Mouse (Mus musculus) neural tube, embryonic 12.5 days (tissue): ENCODE measurements at regions not wholly inside any gene's neighbourhood (a gene's known extent, or its start where the extent isn't known, plus 50 kb on each side); places are given as distances from the start of the nearest gene placed in this dataset.

ENCODE experiments used
- ATAC-seq: fragments of 200-750 bp; cut with Nextera tagmentation; 2 replicates; pipeline ENCODE4 v1.8.0; 2017; ENCODE audit warnings: low read depth, mild to moderate bottlenecking, moderate TSS enrichment, moderate library complexity; ENCODE audit not compliant: low FRiP score
- H3K27ac ChIP-seq: fragments of 300-500 bp; sonication (generic); 2 replicates; pipeline ENCODE4 v1.5.1; 2016
- H3K27me3 ChIP-seq: fragments of 300-500 bp; sonication (generic); replicated peaks from 2 replicates; pipeline ENCODE4 v1.6.1; 2016; ENCODE audit warnings: mild to moderate bottlenecking
- H3K36me3 ChIP-seq: fragments of 300-500 bp; sonication (generic); 2 replicates; pipeline ENCODE4 v1.6.1; 2016; ENCODE audit warnings: mild to moderate bottlenecking
- H3K4me1 ChIP-seq: fragments of 300-500 bp; sonication (generic); 2 replicates; pipeline ENCODE4 v1.6.1; 2016
- H3K4me2 ChIP-seq: fragments of 300-500 bp; sonication (generic); replicated peaks from 2 replicates; pipeline ENCODE4 v1.6.1; 2016; ENCODE audit warnings: mild to moderate bottlenecking
- H3K4me3 ChIP-seq: fragments of 300-500 bp; sonication (generic); 2 replicates; pipeline ENCODE4 v1.5.1; 2016
- H3K9ac ChIP-seq: fragments of 300-500 bp; sonication (generic); 2 replicates; pipeline ENCODE4 v1.6.1; 2016; ENCODE audit warnings: mild to moderate bottlenecking
- H3K9me3 ChIP-seq: fragments of 300-500 bp; sonication (generic); 2 replicates; pipeline ENCODE4 v1.6.1; 2016; ENCODE audit warnings: mild to moderate bottlenecking
- WGBS: fragments of 180-500 bp; shearing (Covaris S2); methylation state at CpG from one replicate; pipeline ENCODE4 v1.1.7; 2016; 5-methylcytosine and 5-hydroxymethylcytosine counted together

DNA sequence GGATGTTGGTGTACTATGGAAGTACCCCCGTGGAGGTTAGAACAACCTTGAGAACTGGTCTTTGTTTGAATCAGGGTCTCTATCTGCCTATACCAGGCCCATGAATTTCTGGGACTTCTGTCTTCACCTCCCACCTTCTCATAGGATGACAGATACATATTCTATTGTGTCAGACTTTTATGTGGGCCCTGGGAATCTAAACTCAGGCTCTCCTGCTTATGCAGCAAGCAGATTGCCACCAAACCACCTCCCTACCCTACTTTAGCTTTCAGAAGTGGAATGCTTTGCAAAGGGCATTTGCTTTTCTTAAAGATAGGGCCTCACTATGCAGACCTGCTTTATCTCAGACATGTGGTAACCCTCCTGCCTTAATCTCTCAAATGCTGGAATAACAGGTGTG, 322.7 kb upstream of the Cxcr4 start:
- no peak for ATAC-seq
- WGBS = 87% methylated on average over 1 of the region's 1 CpGs
- H3K27ac ChIP-seq = no peak overlapping the region
- H3K4me1 ChIP-seq = peaks cover 2% of the 10 kb centered on the region; the same call in 1 of the 2 replicates
- H3K9ac ChIP-seq = no peak overlapping the region
- H3K27me3 ChIP-seq = no peaks in the 10 kb centered on the region
- no peaks in the 10 kb centered on the region for H3K36me3 ChIP-seq
- H3K4me3 ChIP-seq = no peak overlapping the region
- H3K4me2 ChIP-seq = no peak overlapping the region
- no peaks in the 10 kb centered on the region for H3K9me3 ChIP-seq

DNA sequence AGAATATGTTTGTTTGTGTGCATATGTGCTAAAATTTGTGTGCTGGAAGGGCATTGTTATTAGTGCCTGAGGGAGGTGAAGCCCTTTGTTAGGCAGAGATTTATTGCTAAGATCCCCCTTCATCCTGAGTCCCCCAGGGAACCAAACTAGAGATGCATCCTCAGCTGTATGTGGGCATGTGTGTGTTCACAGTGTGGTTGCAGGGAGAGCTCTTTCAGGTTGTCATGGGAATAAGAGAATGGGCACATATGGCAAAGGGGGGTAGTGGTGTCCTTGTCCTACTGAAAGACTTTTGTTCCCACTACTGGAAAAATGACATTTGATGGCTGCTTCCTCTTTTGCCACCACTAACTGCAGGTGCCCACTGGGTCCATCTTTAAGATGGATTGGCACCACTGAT, 320.4 kb upstream of the Cxcr4 start:
- ATAC-seq = peak; percentile 70
- Histone ChIP-seq H3K36me3 (no peaks in the 10 kb centered on the region), H3K4me1 (peaks cover 2% of the 10 kb centered on the region; the same call in 1 of the 2 replicates), H3K4me3 (no peak overlapping the region), H3K4me2 (no peak overlapping the region), H3K9me3 (no peaks in the 10 kb centered on the region), H3K27me3 (no peaks in the 10 kb centered on the region), H3K9ac (no peak overlapping the region), H3K27ac (no peak overlapping the region)

DNA sequence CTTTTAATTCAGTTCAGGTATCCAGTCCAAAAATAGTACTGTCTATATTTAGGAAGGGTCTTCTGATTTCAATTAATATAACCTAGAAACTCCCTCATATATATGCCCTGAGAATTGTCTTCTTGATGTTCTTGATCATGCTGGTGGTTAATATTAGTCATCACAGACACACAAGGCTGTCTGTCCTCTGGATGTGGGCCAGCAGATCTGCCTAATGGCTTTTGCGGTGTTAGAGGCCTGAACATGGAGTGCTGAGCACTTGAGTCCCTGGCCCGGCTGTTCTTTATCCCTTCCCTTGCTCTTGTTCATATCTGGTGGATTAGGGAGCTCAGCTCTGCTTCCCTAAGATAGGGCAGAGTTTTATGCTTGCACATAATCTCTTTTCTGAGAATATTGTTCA, 315.5 kb upstream of the Cxcr4 start:
- H3K9me3 ChIP-seq = no peaks in the 10 kb centered on the region
- H3K27ac ChIP-seq = no peak overlapping the region
- no peak overlapping the region for H3K4me2 ChIP-seq
- no peaks in the 10 kb centered on the region for H3K4me1 ChIP-seq
- no peak overlapping the region for H3K9ac ChIP-seq
- H3K27me3 ChIP-seq = no peaks in the 10 kb centered on the region
- 94% methylated on average over 2 of the region's 2 CpGs for WGBS
- H3K36me3 ChIP-seq = no peaks in the 10 kb centered on the region
- ATAC-seq = no peak
- no peak overlapping the region for H3K4me3 ChIP-seq

DNA sequence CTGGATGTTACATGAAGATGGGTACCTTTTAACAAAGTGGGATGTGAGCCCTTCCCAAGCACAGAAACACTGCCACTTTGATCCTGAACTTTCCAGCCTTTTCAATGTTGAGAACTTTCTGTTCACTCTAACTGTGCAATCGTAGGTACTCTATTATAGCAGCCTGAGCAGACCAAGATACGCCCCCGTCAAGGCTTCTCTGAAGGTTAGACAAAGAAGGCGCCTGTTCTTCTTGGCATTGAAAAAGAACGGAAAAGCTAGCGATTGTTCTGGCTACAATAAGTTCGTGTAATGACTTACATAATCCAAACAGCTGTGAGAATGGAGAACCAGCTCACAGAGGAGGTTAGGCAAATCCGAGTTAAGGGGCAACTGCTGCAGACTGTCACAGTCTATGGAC, 305.9 kb upstream of the Cxcr4 start:
- H3K4me3 ChIP-seq = no peak overlapping the region
- H3K9ac ChIP-seq = no peak overlapping the region
- H3K4me2 ChIP-seq = no peak overlapping the region
- H3K9me3 ChIP-seq = no peaks in the 10 kb centered on the region
- WGBS = 73% methylated on average over 8 of the region's 8 CpGs
- no peaks in the 10 kb centered on the region for H3K4me1 ChIP-seq
- no peaks in the 10 kb centered on the region for H3K27me3 ChIP-seq
- no peak for ATAC-seq
- no peaks in the 10 kb centered on the region for H3K36me3 ChIP-seq
- no peak overlapping the region for H3K27ac ChIP-seq

DNA sequence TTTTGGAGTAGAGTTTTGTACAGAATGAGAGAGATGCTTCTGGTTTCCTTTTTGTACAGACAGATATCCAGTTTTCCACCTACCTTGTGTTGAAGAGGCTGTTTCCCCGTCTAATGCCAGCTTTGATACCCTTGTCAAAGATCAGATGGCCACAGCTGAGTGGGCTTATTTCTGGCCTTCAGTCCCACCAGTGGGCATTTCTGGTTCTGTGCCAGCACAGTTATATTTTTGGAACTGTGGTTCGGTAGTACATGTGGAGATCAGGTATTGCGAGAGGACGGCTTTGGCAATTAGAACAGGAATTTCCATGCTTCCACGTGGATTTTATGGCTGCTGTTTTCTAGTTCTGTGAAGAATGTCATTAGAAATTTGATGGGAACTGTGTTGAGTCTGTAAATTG, 302.5 kb upstream of the Cxcr4 start:
- Histone ChIP-seq H3K27me3 (no peaks in the 10 kb centered on the region), H3K9me3 (no peaks in the 10 kb centered on the region), H3K9ac (no peak overlapping the region), H3K4me3 (no peak overlapping the region), H3K36me3 (no peaks in the 10 kb centered on the region), H3K4me1 (no peaks in the 10 kb centered on the region), H3K27ac (no peak overlapping the region), H3K4me2 (no peak overlapping the region)
- ATAC-seq = no peak
- 89% methylated on average over 5 of the region's 5 CpGs for WGBS

DNA sequence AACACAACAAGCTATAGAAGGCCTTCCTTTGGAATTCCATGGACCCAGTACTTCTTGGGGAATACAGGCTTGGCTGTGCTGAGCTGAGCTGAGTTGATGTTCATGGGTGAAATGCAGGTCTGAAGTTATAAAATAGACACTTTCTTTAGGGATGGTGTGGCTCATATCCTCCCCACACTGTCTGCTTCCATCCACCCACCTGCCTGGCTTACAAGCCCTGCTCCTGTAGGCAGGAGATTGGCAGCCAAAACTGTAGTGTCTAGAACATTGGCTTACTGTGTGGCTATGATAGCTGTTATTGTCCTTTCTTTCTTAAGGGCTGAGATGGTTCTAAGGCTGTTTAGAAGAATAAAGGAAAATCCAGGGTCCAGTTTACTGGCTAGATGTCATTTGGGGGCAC, 286.2 kb upstream of the Cxcr4 start:
- no peaks in the 10 kb centered on the region for H3K9me3 ChIP-seq
- no peak for ATAC-seq
- no peak overlapping the region for H3K9ac ChIP-seq
- no peaks in the 10 kb centered on the region for H3K36me3 ChIP-seq
- no peak overlapping the region for H3K4me3 ChIP-seq
- peaks cover 7% of the 10 kb centered on the region; the same call in 1 of the 2 replicates for H3K4me1 ChIP-seq
- H3K27ac ChIP-seq = no peak overlapping the region
- H3K4me2 ChIP-seq = no peak overlapping the region
- no peaks in the 10 kb centered on the region for H3K27me3 ChIP-seq

DNA sequence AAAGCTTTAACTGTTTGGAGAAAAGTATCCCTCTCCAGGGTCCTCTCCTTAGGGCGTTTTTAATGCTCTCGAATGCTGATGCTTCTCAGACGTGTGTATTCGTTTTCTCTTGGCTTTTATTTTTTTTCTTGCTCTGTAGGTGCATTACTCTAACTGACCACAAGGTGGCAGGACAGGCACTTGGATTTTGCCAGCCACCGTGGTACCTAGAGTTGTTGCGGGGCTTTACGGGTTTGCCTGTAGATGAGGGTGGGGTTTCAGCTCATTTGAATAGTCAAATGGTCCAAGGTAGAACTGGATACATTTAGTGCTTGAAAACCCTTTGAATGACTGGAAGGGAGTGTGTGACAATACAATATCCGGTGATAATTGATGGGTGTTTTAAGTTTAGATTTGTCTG, 283.2 kb upstream of the Cxcr4 start:
- Histone ChIP-seq H3K27me3 (no peaks in the 10 kb centered on the region), H3K9me3 (no peaks in the 10 kb centered on the region), H3K4me2 (no peak overlapping the region), H3K27ac (no peak overlapping the region), H3K4me1 (peaks cover 7% of the 10 kb centered on the region; the same call in 1 of the 2 replicates), H3K4me3 (no peak overlapping the region), H3K9ac (no peak overlapping the region), H3K36me3 (no peaks in the 10 kb centered on the region)
- 11% methylated on average over 8 of the region's 8 CpGs for WGBS
- ATAC-seq = peak; percentile 81; the same call in 1 of the 2 replicates

DNA sequence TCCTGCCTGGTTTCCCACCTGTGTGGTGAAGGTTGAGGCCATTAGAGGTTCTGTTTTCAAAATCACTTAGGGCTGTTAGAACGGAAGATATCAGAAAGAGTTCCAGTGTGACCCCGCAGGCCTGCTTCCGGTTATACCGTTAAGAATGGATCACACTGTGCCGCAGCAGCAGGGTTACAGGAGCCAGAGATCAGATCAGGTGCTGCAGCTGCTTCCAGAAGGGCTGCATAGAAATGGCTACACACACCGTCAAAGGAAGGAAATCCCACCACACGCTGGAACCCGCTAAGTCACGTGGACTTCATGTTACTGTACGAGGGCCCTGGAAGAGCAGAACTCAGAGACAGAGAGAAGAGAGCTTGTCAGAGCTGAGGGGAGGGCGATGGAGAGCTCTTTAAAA, 282.1 kb upstream of the Cxcr4 start:
- H3K36me3 ChIP-seq = no peaks in the 10 kb centered on the region
- H3K27me3 ChIP-seq = no peaks in the 10 kb centered on the region
- 88% methylated on average over 11 of the region's 11 CpGs for WGBS
- no peaks in the 10 kb centered on the region for H3K9me3 ChIP-seq
- H3K27ac ChIP-seq = no peak overlapping the region
- H3K4me2 ChIP-seq = no peak overlapping the region
- H3K4me1 ChIP-seq = peaks cover 7% of the 10 kb centered on the region; the same call in 1 of the 2 replicates
- H3K4me3 ChIP-seq = no peak overlapping the region
- no peak for ATAC-seq
- H3K9ac ChIP-seq = no peak overlapping the region

DNA sequence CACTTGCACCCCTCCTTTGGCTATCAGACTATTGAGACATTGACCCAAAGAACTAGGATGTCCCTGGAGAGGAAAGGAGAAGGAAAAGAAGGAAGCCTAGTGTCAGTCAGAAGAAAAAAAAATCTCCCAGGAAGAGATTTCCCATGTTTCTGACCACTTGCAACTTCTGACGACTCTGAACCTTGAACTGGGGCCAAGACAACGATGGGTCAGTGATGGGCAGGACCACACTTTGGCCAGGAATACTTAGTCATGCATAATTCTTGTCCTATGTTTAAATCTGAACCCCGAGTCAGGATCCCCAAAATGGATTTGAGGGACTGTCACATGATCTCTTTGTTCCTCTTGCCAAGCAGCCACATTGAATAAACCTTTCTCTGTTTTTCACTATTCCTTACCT, 276.7 kb upstream of the Cxcr4 start:
- ATAC-seq = no peak
- Histone ChIP-seq H3K4me3 (no peak overlapping the region), H3K9ac (no peak overlapping the region), H3K9me3 (no peaks in the 10 kb centered on the region), H3K36me3 (no peaks in the 10 kb centered on the region), H3K27ac (no peak overlapping the region), H3K4me1 (no peaks in the 10 kb centered on the region), H3K27me3 (no peaks in the 10 kb centered on the region), H3K4me2 (no peak overlapping the region)
- WGBS = 80% methylated on average over 3 of the region's 3 CpGs

DNA sequence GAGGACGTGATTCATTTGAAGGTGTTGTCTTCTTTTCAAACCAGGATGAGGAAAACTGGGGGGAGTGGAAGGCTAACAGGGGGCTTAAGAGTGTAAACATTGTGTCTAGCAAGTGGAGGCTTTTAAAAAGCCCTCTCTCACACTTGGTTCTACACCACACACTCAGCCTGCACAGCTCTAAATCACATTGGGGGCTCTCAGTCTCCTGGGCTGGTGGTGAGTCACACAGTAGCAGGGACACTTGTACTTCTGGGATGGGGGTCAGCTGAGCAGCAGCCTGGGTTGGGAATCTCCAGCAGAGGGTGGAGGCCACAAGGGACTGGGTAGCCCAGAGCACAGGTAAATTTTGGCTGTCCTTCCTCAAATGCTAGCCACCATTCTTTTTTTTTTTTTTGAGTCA, 268.4 kb upstream of the Cxcr4 start:
- Histone ChIP-seq H3K4me3 (no peak overlapping the region), H3K27me3 (no peaks in the 10 kb centered on the region), H3K4me1 (0 out of 2 replicates have a peak, but pooled peaks cover 10% of the 10 kb centered on the region), H3K36me3 (no peaks in the 10 kb centered on the region), H3K9ac (no peak overlapping the region), H3K9me3 (no peaks in the 10 kb centered on the region), H3K27ac (no peak overlapping the region), H3K4me2 (0 out of 2 replicates have a peak overlapping the region, but pooled peaks have one; percentile 7)
- WGBS = 19% methylated on average over 1 of the region's 1 CpGs
- peak; percentile 41; the same call in 1 of the 2 replicates for ATAC-seq

DNA sequence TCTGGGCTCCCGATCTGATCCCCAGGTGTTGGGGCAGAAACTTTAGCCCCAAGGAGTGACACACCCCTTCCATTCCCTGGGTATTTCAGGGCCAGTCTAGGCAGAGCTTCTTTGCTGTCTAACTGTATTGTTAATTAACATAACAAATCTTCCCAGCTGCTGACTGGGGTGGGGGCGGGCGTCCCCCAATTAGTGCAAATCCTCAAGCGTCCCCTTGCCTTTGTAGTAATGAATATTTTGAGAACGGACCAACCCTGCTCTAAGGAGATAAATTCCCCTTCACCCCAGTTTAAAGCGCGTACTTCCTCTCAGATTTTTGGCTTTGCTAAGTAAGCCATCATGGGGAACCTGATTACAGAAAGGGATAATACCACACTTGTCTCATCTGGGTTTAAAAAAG, 268.0 kb upstream of the Cxcr4 start:
- Histone ChIP-seq H3K4me2 (0 out of 2 replicates have a peak overlapping the region, but pooled peaks have one; percentile 7), H3K4me1 (0 out of 2 replicates have a peak, but pooled peaks cover 10% of the 10 kb centered on the region), H3K9ac (no peak overlapping the region), H3K4me3 (no peak overlapping the region), H3K36me3 (no peaks in the 10 kb centered on the region), H3K27ac (no peak overlapping the region), H3K27me3 (no peaks in the 10 kb centered on the region), H3K9me3 (no peaks in the 10 kb centered on the region)
- WGBS = 13% methylated on average over 7 of the region's 7 CpGs
- peak; percentile 69; the same call in 1 of the 2 replicates for ATAC-seq

DNA sequence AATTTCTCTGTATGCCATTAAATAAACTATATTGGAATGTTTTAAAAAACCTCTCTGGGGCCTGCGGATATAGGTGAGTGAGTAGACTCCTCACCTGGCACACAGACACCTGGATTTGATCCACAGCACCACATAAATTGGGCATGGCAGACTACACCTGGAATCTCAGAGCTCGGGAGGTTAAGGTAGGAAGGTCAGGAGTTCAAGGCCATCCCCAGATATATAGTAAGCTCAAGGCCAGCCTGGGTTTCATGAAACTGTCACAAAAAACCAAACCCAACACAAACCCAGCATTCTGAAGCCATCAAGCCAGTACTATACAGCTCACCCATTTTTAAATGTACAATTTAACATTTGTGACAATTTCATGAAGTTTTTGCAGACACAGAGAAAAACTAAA, 266.6 kb upstream of the Cxcr4 start:
- Histone ChIP-seq H3K36me3 (no peaks in the 10 kb centered on the region), H3K4me3 (no peak overlapping the region), H3K9me3 (no peaks in the 10 kb centered on the region), H3K4me1 (0 out of 2 replicates have a peak, but pooled peaks cover 10% of the 10 kb centered on the region), H3K9ac (no peak overlapping the region), H3K27me3 (no peaks in the 10 kb centered on the region), H3K27ac (no peak overlapping the region), H3K4me2 (no peak overlapping the region)
- 87% methylated on average over 2 of the region's 2 CpGs for WGBS
- ATAC-seq = no peak

DNA sequence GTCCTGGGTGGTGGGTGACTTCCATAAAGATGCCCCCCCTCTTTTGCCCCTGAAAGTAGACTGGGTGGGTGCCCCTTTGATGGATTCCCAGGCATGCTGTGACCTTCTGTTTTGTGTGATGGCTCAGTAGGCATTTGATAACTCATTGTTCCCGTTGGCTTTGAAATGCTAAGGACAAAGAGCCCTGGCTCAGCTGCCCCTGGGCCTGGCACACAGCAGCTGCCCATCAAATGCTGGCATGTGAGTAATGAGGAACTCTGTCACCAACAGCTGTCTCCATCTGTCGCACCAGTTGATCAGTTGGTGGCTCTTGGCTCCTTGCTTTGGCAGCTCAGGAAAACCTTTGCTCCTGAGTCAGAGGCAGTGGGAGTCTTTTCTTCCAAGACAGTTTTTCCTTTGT, 264.8 kb upstream of the Cxcr4 start:
- Histone ChIP-seq H3K4me3 (no peak overlapping the region), H3K4me2 (no peak overlapping the region), H3K27me3 (no peaks in the 10 kb centered on the region), H3K9me3 (no peaks in the 10 kb centered on the region), H3K9ac (no peak overlapping the region), H3K36me3 (no peaks in the 10 kb centered on the region), H3K4me1 (0 out of 2 replicates have a peak, but pooled peaks cover 10% of the 10 kb centered on the region), H3K27ac (no peak overlapping the region)
- 41% methylated on average over 2 of the region's 2 CpGs for WGBS
- ATAC-seq = peak; percentile 30; the same call in 1 of the 2 replicates
